Mouse (Mus musculus): Measurements from ENCODE around the gene Maml2. TPM values are rescaled to one million over a fixed set of nuclear protein-coding genes. Genes with fewer than 3 reads are reported as not detected.

Maml2 gene
- polyA plus RNA-seq, 1 experiment from 2014 or later, result 10.0 TPM

DNA sequence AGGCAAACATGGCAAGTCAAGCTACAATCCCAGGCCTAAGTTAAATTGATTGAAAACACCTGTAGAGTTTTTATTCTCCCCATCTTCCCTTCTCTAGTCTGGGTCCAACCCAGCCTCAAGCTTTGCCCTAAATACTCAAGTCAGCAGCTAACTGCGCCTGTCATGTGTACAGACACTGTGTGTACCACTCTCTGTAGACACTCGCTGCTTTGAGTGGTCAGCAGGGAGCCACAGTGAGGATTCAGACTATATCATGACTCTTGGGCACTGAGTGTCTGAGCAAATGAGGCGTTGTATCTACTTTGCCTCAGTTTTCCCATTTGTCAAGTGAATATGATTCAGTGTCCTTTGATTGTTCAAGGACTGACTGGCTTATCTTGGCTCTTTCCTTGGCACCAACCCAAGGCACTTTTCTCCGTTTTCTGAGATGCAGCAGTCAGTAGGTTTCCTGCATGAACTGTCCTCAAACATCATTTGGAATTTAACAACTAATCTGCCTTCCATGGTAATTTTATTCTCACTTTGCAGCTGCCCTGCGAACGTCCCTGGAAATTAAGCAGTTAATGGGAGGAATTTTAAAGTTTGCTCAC is 135.8 kb downstream of the Maml2 start:
- Histone ChIP-seq H3K4me1 (peaks cover 3% of the 10 kb centered on the region; the same call in 1 of the 2 replicates), H3K9me3 (no peaks in the 10 kb centered on the region), H3K36me3 (replicated peaks) (no peaks in the 10 kb centered on the region), H3K9ac (no peak overlapping the region), H3K4me2 (no peak overlapping the region), H3K27me3 (replicated peaks) (no peaks in the 10 kb centered on the region), H3K27ac (no peak overlapping the region), H3K4me3 (no peak overlapping the region)
- 77% methylated on average over 6 of the region's 6 CpGs for WGBS
- no peak for ATAC-seq (replicated peaks)

DNA sequence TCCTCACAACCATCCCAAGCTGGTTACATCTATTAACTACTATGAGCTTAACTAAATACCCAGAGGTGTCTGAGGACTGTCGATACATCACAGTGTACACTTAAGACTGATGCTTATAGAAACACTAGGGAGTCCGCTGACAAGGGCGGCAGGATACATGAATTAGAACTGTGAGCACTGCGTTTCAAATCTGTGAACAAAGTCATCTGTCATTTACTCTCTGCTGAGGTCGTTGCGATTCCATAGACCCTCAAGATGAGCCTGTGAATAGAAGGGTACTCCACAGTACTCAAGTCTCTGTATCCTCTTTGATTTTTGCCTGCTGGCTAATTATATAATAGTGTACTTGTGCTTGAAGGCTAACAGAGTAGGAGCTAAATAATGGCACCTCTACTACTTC is 143.2 kb downstream of the Maml2 start:
- Histone ChIP-seq H3K4me3 (no peak overlapping the region), H3K27ac (no peak overlapping the region), H3K4me2 (no peak overlapping the region), H3K9ac (no peak overlapping the region), H3K4me1 (no peaks in the 10 kb centered on the region), H3K27me3 (replicated peaks) (no peaks in the 10 kb centered on the region), H3K9me3 (no peaks in the 10 kb centered on the region), H3K36me3 (replicated peaks) (no peaks in the 10 kb centered on the region)
- ATAC-seq (replicated peaks), result no peak
- 59% methylated on average over 6 of the region's 6 CpGs for WGBS

GRCm38 (mm10) chr9:13442012-13442735 is 144.4 kb downstream of the Maml2 start:
- ATAC-seq (replicated peaks), result no peak
- H3K4me2 ChIP-seq, result no peak overlapping the region
- H3K9ac ChIP-seq, result no peak overlapping the region
- H3K27me3 ChIP-seq (replicated peaks), result no peaks in the 10 kb centered on the region
- H3K9me3 ChIP-seq, result no peaks in the 10 kb centered on the region
- H3K27ac ChIP-seq, result no peak overlapping the region
- no peaks in the 10 kb centered on the region for H3K36me3 ChIP-seq (replicated peaks)
- no peak overlapping the region for H3K4me3 ChIP-seq
- 88% methylated on average over 13 of the region's 13 CpGs for WGBS
- H3K4me1 ChIP-seq, result no peaks in the 10 kb centered on the region

DNA sequence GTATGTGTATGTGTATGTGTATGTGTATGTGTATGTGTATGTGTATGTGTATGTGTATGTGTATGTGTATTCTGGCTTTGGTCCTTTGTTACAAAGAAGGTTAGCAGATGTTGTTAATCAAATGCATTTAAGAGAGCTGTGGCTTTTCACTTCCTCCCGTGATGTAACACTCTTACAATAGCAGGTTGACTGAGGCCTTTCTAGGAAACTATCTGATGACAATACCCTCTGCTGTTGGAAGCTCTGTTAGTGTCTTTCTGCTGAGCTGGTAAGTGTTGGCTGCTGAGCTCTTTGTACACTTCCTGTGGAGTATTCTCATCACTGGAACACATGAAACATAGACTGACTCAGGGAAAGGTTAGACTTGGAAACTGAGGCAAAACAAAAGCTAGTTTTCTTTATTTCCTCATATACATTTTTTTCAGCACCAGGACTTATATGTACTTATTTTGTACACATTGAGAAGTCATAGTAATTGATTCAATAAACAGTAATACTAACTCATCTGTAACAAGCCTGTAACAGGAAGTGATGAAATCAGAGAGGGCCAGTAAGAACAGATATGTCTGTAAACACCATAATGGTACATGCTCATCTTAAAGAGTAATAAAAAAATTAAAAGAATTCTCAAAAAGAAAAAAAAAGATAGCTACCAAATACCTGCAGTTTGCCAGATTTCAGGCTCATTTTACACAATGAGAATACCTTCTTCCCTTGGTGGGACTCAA is 145.9 kb downstream of the Maml2 start:
- 62% methylated on average over 1 of the region's 1 CpGs for WGBS
- H3K27me3 ChIP-seq (replicated peaks), result no peaks in the 10 kb centered on the region
- ATAC-seq (replicated peaks), result no peak
- no peak overlapping the region for H3K4me3 ChIP-seq
- no peaks in the 10 kb centered on the region for H3K4me1 ChIP-seq
- no peaks in the 10 kb centered on the region for H3K9me3 ChIP-seq
- no peak overlapping the region for H3K27ac ChIP-seq
- no peak overlapping the region for H3K4me2 ChIP-seq
- H3K9ac ChIP-seq, result no peak overlapping the region
- H3K36me3 ChIP-seq (replicated peaks), result no peaks in the 10 kb centered on the region

DNA sequence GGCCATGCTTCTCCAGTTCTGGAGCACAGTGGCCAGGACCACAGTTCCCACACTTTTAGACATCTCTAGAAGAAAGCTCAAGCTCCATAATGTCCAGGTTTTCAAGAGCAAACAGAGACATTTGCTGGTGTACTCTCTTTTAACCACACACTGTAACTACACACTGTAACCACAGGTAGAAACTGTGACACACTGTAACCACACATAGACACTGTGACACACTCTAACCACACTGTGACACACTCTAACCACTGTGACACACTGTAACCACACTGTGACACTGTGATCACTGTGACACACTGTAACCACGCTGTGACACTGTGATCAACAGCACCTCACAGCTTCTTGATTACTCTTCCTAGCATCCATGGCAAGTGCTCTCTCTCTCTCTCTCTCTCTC is 148.5 kb downstream of the Maml2 start:
- Histone ChIP-seq H3K4me1 (no peaks in the 10 kb centered on the region), H3K36me3 (replicated peaks) (no peaks in the 10 kb centered on the region), H3K27ac (no peak overlapping the region), H3K9ac (no peak overlapping the region), H3K9me3 (no peaks in the 10 kb centered on the region), H3K4me3 (no peak overlapping the region), H3K27me3 (replicated peaks) (no peaks in the 10 kb centered on the region), H3K4me2 (no peak overlapping the region)
- no peak for ATAC-seq (replicated peaks)
- WGBS, result 96% methylated on average over 1 of the region's 1 CpGs

DNA sequence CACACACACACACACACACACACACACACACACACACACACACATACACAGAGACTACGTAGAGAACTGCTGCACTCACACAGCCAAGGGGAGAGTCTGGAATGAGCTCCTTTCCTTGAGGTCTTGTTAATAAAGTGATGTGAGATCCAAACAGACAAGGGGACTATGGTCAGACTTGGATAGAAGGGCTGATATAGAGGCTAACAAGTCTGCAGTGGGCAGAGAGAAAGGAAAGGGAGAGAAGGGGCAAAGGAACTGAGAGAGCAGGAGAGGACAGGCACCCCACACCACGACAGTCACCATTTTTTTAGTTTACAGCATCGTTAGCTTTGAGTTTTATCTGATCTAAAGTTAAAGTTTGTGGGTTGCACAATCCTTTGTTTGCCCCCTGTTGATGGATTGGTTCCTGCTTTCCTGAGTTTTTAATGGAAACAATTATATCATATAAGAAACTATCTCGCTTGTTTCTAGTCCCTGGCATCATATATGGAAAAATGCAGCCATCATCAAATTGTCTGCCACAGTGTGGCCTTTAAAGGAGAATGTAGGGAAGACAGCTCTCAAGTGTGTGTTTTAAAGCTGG is 149.0 kb downstream of the Maml2 start, which contains the start of gene Gm17571:
Gene Gm17571, minus strand, starts transcription at position 51 of the 583 bp plus-strand sequence.
- H3K4me2 ChIP-seq, result no peak within 1 kb of the TSS
- 79% methylated on average over 4 of the region's 4 CpGs for WGBS
- no peak within 1 kb of the TSS for H3K27ac ChIP-seq
- no peak within 1 kb of the TSS for H3K4me3 ChIP-seq
- H3K9ac ChIP-seq, result no peak within 1 kb of the TSS
- H3K36me3 ChIP-seq (replicated peaks), result no peaks in the 10 kb centered on the region
- ATAC-seq (replicated peaks), result no peak
- no peaks in the 10 kb centered on the region for H3K27me3 ChIP-seq (replicated peaks)
- H3K9me3 ChIP-seq, result no peaks in the 10 kb centered on the region
- no peaks in the 10 kb centered on the region for H3K4me1 ChIP-seq

- ATAC-seq (replicated peaks), result no peak
- Histone ChIP-seq H3K36me3 (replicated peaks) (no peaks in the 10 kb centered on the region), H3K4me1 (no peaks in the 10 kb centered on the region), H3K4me2 (no peak overlapping the region), H3K27me3 (replicated peaks) (no peaks in the 10 kb centered on the region), H3K4me3 (no peak overlapping the region), H3K9me3 (no peaks in the 10 kb centered on the region), H3K9ac (no peak overlapping the region), H3K27ac (no peak overlapping the region)
- 92% methylated on average over 3 of the region's 3 CpGs for WGBS
Observed at GRCm38 (mm10) chr9:13448716-13449115, 151.0 kb downstream of the Maml2 start.

- Histone ChIP-seq H3K9ac (no peak overlapping the region), H3K4me3 (no peak overlapping the region), H3K36me3 (replicated peaks) (no peaks in the 10 kb centered on the region), H3K27me3 (replicated peaks) (no peaks in the 10 kb centered on the region), H3K27ac (peak overlapping the region; percentile 2; the same call in 1 of the 2 replicates), H3K4me1 (peaks cover 8% of the 10 kb centered on the region), H3K4me2 (no peak overlapping the region), H3K9me3 (no peaks in the 10 kb centered on the region)
- WGBS, result 16% methylated on average over 7 of the region's 7 CpGs
- ATAC-seq (replicated peaks), result peak; percentile 76; the same call in 1 of the 2 replicates
Observed at GRCm38 (mm10) chr9:13454651-13455123, 156.9 kb downstream of the Maml2 start.

DNA sequence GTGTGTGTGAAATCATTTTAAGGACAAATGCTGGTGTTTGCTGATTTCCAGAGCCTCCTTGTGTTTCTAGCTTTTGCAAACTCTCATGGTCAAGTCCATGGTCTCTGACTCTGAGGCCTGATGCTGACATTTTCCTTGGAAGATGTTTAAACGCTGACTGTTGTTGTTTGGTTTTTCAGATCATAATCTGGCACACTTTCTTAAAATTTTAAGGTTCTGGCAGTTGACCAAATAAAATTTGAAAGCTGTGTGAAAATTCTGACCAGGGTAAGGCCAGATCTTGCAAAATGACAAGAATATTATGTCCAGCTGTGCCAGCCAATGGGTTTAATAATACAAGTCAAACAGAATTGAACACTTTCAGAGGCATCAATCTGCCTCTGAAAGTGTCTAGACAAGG is 157.5 kb downstream of the Maml2 start:
- H3K4me1 ChIP-seq, result peaks cover 8% of the 10 kb centered on the region
- H3K9ac ChIP-seq, result no peak overlapping the region
- 82% methylated on average over 1 of the region's 1 CpGs for WGBS
- peak overlapping the region; percentile 2; the same call in 1 of the 2 replicates for H3K27ac ChIP-seq
- no peaks in the 10 kb centered on the region for H3K27me3 ChIP-seq (replicated peaks)
- no peak overlapping the region for H3K4me2 ChIP-seq
- ATAC-seq (replicated peaks), result no peak
- no peak overlapping the region for H3K4me3 ChIP-seq
- H3K36me3 ChIP-seq (replicated peaks), result no peaks in the 10 kb centered on the region
- H3K9me3 ChIP-seq, result no peaks in the 10 kb centered on the region

DNA sequence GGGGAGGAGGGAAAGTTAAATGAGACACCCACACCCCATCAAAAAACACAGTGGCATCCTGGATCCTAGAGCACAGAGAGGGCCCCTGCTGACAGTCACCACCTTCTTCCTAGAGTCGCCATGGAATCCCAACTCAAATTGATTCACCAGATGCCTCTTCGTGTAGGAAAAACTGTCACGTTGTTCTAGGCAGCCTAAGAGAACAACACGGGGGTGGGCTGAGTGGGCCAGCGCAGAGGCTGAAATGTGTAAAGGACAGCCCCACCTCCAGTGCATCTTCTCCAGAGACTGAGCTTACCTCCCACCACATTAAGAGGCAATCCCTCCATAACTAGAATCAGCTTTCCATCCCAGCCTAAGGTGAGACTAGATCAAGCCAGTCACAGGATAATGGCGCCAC is 160.0 kb downstream of the Maml2 start:
- no peak overlapping the region for H3K4me2 ChIP-seq
- no peak for ATAC-seq (replicated peaks)
- no peaks in the 10 kb centered on the region for H3K27me3 ChIP-seq (replicated peaks)
- H3K36me3 ChIP-seq (replicated peaks), result no peaks in the 10 kb centered on the region
- no peak overlapping the region for H3K4me3 ChIP-seq
- WGBS, result 73% methylated on average over 6 of the region's 6 CpGs
- H3K9ac ChIP-seq, result no peak overlapping the region
- no peaks in the 10 kb centered on the region for H3K9me3 ChIP-seq
- H3K4me1 ChIP-seq, result peaks cover 8% of the 10 kb centered on the region
- no peak overlapping the region for H3K27ac ChIP-seq

DNA sequence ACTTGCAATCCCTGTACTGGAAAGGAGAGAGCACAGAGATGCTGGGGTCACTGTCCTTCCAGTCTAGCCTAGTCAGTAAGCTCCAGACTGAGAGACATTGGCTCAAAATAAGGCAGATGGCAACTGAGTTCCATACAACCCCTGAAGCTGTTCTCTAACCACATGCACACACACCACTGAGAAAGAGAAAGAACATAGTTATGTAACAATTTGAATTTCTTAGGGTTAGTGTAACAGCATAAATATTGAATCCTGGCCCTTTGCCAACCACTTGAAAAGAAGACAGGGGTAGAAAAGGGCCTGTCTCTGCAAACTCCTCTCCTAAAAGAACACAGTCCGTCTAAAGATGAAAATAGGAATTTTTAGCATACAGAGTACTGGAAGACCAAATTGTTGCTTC is 161.6 kb downstream of the Maml2 start:
- Histone ChIP-seq H3K4me3 (no peak overlapping the region), H3K4me2 (no peak overlapping the region), H3K4me1 (peaks cover 7% of the 10 kb centered on the region), H3K27me3 (replicated peaks) (no peaks in the 10 kb centered on the region), H3K27ac (no peak overlapping the region), H3K9me3 (no peaks in the 10 kb centered on the region), H3K9ac (no peak overlapping the region), H3K36me3 (replicated peaks) (no peaks in the 10 kb centered on the region)
- ATAC-seq (replicated peaks), result no peak
- 48% methylated on average over 1 of the region's 1 CpGs for WGBS

- H3K36me3 ChIP-seq (replicated peaks), result no peaks in the 10 kb centered on the region
- WGBS, result 83% methylated on average over 3 of the region's 3 CpGs
- H3K4me2 ChIP-seq, result no peak overlapping the region
- no peak overlapping the region for H3K27ac ChIP-seq
- H3K27me3 ChIP-seq (replicated peaks), result no peaks in the 10 kb centered on the region
- no peaks in the 10 kb centered on the region for H3K9me3 ChIP-seq
- peaks cover under 1% of the 10 kb centered on the region; the same call in 1 of the 2 replicates for H3K4me1 ChIP-seq
- no peak overlapping the region for H3K4me3 ChIP-seq
- no peak overlapping the region for H3K9ac ChIP-seq
- ATAC-seq (replicated peaks), result no peak
Observed at GRCm38 (mm10) chr9:13460012-13460411, 162.3 kb downstream of the Maml2 start.
